Mouse (Mus musculus): ENCODE results near the gene Pla2g6.

GRCm38 (mm10) chr15:79335061-79335655 lies 7.0 kb upstream of the Pla2g6 start:
- peak; percentile 90 for TF ChIP-seq USF1 (IDR thresholded peaks at IDR 0.05; ENCODE audit: low read depth, low read length)
- TF ChIP-seq ZC3H11A (IDR thresholded peaks at IDR 0.05; ENCODE audit: low read depth, low read length): no peak
- TF ChIP-seq E2F4 (IDR thresholded peaks at IDR 0.05; ENCODE audit: insufficient replicate concordance, low read depth, low read length): no peak
- no peak for TF ChIP-seq POLR2AphosphoS2 (IDR thresholded peaks at IDR 0.05; ENCODE audit: low read depth, low read length)
- TF ChIP-seq ZKSCAN1 (IDR thresholded peaks at IDR 0.05; ENCODE audit: borderline replicate concordance, low read depth, low read length): no peak
- no peak for TF ChIP-seq CTCF (conservative IDR thresholded peaks at IDR 0.05 in 1 of 2, IDR thresholded peaks at IDR 0.05 in 1 of 2; ENCODE audit: low read depth in 2 of 2, low read length in 2 of 2)
- TF ChIP-seq ELF1 (IDR thresholded peaks at IDR 0.05; ENCODE audit: low read depth, low read length): peak; percentile 68; the same call in 1 of the 2 replicates
- TF ChIP-seq MAX (IDR thresholded peaks at IDR 0.05; ENCODE audit: low read length): peak; percentile 97
- TF ChIP-seq POLR2A (IDR thresholded peaks at IDR 0.05; ENCODE audit: low read depth, low read length): peak; percentile 46; the same call in 1 of the 2 replicates
- no peak for TF ChIP-seq HCFC1 (IDR thresholded peaks at IDR 0.05; ENCODE audit: low read depth, low read length)
- TF ChIP-seq NELFE (IDR thresholded peaks at IDR 0.05; ENCODE audit: low read depth, low read length): peak; percentile 67; the same call in 1 of the 2 replicates
